Mouse (Mus musculus): ENCODE results near the gene Rap1b. TPM values are rescaled to one million over a fixed set of nuclear protein-coding genes. Genes with fewer than 3 reads are reported as not detected.

Gene Rap1b
- total RNA-seq, 2 experiments from 2014 or later = 92.3 to 127 TPM

DNA sequence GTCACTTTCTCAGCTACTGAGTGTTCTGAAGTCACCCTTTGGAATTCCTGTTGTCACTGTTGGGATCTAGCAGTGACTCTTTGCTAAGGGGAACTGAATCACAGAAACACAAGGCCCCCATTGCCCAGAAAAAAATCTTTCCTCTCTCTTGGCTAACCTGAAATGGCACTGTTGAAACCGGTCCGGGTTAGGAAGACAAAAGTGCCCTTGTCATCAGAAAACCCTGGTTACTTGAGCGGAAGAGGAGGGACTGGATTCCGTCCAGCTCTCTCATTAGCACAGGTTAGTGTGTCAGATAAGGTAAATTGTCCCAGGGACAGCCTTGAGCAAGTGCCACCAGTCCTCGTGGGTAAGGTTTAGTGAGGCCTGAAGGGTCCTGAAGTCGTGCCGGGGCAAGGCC lies 14.5 kb upstream of the Rap1b start:
- peak; percentile 5 for ATAC-seq (replicated peaks; ENCODE audit: poor library complexity, severe bottlenecking)

DNA sequence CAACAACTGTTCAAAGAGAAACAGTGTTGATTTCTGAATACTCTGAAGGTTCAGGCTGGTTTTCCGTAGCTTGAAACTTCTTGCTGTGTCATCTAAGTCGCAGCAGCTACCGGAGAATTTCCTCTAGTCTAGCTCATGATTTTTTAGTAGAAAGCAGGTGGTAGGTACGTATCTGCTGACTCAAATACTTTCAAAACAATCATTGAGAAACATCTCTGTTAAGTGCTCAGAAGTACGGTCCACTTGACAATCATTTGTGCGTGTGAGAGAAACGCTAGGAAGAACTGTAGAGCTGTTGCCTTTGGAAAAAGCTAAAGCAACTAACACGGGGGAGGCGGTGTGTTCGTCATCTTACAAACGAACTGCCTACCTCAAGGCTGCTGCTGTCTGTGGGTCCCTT lies 14.0 kb upstream of the Rap1b start:
- ATAC-seq (replicated peaks; ENCODE audit: poor library complexity, severe bottlenecking) = no peak

DNA sequence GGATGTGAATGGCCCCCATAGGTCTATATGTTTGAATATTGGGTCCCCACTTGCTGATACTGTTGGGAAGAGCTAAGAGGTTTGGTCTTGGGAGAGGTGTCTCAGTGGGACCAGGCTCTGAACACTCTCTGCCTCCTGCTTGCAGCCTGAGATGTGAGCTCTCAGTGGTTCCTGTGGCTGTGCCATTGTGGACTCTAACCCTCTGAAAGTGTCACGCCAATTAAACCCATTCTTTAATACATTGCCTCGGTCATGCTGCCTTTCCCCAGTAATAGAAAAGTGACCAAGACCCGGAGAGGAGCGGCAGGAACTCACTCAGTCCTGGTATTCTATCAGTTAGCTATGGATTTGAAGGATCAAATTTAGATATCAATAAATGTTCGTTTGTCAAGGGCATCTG lies 12.4 kb upstream of the Rap1b start:
- no peak for ATAC-seq (replicated peaks; ENCODE audit: poor library complexity, severe bottlenecking)

DNA sequence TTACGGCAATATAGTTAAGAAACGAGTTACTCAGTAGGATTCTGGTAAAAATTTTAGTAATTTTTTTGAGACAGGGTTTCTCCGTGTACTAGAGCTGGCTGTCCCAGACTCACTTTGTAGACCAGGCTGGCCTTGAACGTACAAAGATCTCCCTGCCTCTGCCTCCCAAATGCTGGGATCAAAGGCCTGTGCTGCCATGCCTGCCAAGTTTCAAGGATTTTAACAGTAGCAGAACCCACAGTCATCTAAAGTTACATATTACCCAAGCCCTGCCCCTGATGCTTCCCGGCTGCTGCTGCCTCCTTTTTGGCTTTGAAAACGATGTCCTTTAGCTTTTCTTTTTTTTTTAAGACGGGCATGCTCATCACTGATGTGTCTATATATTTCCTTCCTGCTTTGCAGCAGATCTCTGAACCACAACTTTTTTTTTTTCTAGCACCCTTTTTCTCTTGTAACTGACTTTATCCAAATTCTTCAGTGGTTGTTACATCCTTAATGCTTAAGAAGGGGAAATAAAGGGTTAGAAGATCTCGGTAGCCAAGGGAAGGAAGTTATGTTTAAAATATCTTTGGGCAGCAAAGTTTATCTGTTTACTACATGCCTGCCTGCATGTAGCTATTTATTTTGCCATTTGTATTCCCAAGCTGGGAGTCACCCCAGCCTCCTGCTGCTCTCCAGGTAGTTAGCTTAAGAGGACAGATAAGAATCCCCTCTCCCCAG lies 10.3 kb upstream of the Rap1b start:
- peak; percentile 40 for ATAC-seq (replicated peaks; ENCODE audit: poor library complexity, severe bottlenecking)

DNA sequence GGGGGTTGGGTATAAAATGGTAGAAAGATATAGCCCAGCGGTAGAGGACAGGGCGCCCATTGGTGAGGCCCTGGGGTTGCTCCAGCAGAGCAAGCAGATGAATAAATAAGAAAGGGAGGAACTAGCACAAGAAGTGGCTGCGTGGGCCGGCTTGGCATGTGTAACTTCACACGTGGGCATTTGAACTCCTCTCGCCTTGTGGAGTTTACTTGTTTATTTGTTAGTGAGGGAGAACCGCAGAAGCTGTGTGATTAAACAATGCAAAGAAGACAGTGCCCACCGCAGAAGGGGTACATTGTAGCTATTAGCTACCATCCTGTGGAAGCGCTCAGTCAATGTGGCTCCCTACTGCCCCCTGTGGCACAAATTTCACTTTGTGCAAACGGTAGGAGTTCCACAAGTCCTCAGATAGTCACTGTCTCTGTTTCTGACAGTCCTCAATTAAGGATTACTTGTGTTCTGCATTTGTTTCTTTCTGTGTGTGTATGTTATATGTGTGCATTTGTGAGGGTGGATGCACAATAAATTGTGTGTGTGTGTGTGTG lies 6.9 kb upstream of the Rap1b start:
- no peak for ATAC-seq (replicated peaks; ENCODE audit: poor library complexity, severe bottlenecking)

DNA sequence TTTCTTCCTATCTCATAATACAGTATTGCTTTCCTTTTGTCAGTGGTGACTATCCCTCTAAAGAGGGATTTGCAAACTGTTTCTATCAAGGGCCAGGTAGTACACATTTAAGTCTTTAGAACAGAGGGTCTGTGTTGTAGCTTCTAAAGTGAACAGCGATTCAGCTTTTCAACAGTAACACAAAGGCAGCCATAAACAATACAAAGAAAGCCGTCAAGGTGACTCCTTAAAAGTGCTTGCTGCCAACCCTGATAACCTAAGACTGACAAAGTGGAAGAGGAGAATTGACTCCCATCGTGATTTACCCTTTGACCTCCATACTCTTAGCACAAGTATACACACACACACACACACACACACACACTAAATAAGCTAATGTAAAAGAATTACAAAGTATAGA lies 3.1 kb upstream of the Rap1b start:
- no peak for ATAC-seq (replicated peaks; ENCODE audit: poor library complexity, severe bottlenecking)

DNA sequence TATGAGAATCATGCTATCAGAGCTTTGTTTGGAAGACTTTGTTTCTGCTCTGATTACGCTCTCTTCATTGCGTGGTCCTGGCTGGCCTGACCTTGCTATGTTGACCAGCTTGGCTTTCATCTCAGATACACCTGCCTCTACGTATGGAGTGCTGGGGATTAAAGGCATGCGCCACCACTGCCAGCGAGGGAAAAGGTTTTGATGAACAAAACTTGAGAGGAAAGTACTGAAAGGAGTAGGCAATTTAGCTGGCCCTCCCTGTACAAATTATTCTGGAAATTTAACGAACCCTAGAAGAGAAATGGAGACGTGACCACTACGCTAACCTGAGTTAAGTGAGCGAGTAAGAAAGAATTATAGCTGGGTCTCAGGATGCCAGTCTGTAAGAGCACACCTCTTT lies 961 bp upstream of the Rap1b start:
- ATAC-seq (replicated peaks; ENCODE audit: poor library complexity, severe bottlenecking) = no peak

DNA sequence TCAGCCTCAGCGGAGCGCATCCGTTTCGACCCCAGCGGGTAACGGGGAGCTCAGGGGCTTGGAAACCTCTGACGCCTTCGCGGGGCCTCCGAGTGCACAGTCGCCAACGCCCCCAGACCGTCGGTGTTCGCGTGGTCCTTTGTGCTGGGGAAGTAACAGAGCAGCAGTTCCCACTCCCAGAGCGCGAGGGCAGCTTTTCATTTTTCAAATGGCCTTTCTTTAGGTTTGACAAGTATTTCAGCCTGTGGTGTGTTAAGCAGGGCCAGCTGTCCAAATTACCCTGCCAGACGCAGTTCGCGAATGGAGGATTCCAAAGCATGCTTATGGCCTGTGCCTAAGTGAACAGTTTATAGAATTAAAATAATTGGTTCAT lies 411 bp upstream of the Rap1b start:
- ATAC-seq (replicated peaks; ENCODE audit: poor library complexity, severe bottlenecking) = no peak

DNA sequence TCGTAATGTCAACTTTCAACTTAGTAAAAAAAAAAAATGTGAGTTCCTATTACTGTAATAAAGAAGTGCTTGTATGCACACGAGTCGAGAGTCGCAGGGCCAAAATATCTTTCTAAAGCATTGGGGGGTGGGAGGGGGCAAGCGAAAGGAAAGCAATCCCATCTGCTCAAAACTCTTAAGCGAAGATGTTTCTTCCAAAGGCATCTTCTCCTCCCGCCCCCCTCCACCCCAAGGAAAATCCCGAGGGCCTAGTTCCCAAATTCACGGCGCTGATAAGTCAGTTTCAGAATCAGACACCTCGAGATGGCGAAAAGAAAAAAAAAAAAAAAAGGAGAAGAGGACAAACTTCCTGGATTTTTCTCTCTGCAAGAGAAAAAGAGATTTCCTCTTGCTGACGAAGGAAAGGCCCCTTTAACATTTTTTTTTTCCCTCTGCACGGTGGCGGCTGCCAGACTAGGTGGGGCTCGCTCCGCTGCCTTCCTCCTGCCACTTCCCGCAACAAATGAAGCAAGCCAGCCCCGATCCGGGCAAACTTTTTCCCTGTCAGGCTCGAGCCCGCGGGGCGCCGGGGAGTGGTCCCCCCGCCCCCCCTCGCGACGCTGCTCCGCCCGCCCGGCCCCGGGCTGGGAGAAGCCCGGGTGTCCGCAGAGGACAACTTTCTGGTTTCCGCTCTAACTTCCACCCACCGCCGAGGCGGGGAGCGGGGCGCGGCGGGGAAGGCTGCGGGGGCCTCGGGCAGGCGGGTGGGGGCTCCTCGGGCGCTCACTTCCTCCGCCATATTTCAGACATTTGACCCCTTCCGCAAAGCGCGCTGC lies 846 bp downstream of the Rap1b start:
- ATAC-seq (replicated peaks; ENCODE audit: poor library complexity, severe bottlenecking) = peak; percentile 46

DNA sequence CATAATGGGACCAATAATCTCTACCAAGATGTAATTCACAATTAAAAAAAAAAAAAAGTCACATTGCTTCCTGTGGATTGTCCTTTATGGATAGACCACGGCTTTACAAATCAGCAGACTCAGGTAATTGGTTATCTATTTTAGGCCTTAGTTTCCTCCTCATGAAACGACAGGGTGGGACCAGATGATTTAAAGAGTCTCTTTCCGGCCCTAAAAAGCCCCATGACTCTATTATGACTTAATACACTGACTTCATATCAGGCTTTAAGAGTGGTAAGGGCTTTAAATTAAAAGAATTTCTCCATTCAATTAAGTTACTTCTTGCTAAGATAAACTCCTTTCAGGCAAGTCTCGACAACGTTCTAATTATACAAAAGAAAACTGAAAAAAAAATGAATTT lies 1.6 kb downstream of the Rap1b start:
- no peak for ATAC-seq (replicated peaks; ENCODE audit: poor library complexity, severe bottlenecking)

DNA sequence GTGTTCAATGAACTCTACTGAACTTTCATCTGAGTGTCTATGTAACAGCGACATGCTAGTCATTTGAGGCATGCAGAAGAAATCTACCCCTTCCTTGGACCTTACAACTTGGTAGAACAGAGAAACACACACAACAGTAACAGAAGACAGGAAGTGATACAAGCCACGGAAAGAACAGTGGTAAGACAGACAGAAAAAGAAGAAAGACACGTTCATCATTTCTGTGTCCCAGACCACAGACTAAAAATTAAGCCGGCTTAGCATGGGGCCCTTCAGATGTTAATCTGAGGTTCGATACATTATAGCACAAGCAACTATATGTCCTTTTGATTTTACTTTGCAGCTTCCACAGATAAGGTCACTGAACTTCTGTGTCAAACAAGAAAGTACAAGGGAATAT lies 2.1 kb downstream of the Rap1b start:
- no peak for ATAC-seq (replicated peaks; ENCODE audit: poor library complexity, severe bottlenecking)

DNA sequence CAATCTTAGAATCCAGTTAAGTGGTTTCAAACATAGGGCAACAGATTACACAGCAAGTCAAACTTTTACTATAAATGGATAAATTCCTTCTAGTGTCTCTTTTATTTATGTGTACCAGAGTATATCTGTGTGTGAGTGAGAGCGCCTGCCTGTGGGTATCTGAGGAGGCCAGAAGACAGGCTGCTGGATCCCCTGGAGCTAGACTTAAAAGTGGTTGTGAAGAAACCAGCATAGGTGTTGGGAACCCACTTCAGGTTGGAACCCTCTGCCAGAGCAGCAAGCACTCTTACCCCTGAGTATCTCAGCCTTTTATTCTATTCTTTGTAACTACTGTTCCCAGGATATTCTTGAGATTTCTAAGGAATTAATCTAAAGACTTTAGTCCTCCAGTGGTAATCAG lies 4.1 kb downstream of the Rap1b start:
- ATAC-seq (replicated peaks; ENCODE audit: poor library complexity, severe bottlenecking) = no peak

DNA sequence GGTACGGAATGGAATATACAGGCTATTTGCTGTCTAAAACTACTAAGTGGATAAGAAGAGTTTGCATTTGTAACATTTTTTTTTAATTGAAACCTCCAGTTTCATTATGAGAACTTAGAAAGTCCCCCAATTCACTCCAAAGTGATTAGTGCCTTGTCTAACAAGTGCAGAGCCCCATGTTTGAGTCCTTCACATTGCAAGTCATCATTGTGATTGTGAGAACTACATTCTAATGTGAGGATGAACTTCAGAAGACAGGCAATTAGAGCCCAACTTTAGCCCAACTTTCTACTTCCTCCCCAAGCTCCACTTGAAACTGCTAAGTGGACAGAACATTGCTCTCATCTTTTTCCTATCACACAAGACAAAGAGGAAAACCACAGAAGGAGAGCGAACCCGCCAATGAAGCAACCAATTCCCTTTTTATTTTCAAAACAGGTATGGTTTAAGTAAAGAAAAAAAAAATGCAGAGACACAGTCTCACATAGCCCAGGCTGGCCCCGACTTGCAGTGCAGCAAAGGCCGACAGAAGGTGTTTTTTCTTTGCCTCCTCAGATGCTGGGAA lies 5.3 kb downstream of the Rap1b start:
- peak; percentile 26 for ATAC-seq (replicated peaks; ENCODE audit: poor library complexity, severe bottlenecking)

DNA sequence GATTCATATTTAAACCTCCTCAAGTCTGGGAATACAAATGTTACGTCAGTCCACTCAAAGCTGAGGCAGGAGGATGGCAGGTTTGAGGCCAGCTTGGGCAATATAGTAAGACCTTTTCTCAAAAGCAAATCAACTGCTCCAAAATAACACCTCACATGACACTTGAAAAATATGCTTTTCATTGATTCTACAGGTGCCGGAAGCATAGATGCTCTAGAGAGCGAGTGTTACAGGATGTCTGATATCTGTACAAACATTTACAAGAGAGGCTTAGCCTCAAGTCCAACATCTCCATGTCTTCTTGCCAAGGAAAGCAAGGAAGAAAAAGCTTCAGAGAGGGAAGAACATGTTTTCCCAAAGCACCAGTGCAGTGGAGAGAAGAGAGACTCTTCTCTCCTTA lies 6.1 kb downstream of the Rap1b start:
- no peak for ATAC-seq (replicated peaks; ENCODE audit: poor library complexity, severe bottlenecking)

DNA sequence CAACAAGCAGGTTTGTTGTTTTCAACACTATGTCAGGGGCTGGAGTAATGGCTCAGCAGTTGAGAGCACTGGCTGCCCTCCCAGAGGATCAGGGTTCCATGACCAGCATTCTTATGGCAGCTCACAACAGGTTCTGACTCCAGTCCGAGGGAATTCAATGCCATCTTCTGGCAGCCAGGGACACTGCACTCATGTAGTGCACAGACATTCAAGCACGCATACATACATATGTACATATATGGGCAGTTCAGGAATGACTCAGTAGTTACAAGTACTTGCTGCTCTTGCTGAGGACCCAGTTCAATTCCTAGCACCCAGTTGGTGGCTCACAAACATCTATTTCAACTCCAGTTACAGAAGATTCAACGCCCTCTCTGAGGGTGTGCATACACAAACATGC lies 6.9 kb downstream of the Rap1b start:
- peak; percentile 25; the same call in 1 of the 2 replicates for ATAC-seq (replicated peaks; ENCODE audit: poor library complexity, severe bottlenecking)

DNA sequence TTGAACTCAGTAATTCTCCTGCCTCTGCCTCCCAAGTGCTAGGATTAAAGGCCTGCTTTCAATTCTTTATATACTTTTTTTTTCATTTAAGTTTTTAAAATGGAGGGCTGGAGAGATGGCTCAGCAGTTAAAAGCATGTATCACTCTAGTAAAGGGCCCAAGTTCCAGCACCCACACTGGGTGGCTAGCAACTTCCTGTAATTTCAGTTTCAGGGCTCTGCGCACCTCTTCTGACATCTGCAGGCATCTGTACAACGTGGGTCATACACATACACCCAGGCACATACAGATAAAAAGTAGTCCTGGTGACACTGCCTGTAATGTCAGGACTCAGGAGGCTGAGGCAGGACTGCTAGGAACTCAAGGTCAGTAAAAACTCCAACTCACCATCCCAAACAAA lies 9.5 kb downstream of the Rap1b start:
- ATAC-seq (replicated peaks; ENCODE audit: poor library complexity, severe bottlenecking) = peak; percentile 74

DNA sequence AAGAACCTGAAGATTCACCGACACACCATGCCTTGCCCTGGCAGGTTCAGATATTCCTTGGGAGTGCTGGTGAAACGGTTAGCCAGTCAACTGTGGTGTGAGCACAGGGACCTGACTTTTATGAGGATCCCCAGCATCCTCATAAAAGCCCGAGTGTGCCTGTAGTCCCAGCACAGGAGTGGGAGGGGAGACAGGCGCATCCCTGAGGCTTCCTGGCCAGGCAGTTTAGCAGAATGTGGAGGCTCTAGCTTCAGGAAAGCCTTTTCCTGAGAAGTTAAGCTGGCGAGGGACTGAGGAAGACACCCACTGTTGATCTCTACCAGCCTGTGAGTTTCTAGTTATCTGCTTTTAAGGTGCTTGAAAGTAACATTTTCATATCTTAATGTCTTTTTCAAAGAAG lies 10.4 kb downstream of the Rap1b start:
- ATAC-seq (replicated peaks; ENCODE audit: poor library complexity, severe bottlenecking) = no peak

DNA sequence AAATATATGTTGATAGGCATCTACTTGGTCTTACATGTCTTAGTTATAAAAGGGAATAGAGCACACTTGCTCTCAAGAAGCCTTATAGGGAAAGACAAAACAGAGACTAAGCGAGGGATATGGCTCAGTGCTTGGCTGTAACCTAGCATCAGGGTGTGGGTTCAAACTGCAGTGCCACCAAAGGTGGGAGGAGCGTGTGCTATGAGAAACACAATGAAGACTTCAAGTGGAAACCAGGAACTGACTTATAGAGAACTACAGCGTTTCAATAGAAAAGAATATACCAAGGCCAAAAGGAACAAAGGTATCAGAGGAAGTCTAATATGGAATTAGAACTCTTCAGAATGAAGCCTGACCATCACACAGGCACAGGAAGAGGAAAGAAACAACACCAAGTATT lies 15.0 kb downstream of the Rap1b start:
- ATAC-seq (replicated peaks; ENCODE audit: poor library complexity, severe bottlenecking) = peak; percentile 12; the same call in 1 of the 2 replicates

DNA sequence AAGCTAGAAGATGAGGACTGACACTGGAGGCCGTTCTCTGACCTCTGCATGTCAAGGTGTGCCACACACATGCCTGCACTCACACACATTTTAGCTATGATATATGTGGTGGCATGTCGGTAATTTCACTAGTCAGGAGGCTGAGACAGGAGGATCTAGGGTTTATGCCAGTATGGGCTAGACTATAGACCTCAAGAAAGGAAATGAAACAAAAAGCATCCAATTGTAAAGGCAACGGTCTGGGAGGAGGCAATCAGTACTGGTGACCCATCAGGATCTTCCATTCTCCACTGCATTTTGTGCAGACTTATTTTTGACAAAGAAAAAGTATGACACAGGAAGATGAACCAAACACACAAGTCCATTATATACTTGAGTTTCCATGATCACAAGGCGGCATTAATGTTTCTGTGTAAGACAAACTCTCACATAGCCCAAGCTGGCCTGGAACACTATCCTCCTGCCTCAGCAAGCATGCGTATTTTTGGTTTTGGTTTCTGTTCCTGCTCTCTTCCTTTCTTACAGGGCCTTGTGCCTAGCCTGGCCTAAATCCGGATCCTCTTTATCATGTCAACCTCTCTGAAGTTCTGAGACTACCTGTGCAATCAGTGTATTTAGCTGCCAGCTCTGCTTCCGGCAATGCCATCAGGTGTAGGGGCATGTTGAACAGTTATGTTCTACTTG lies 16.2 kb downstream of the Rap1b start:
- peak; percentile 60 for ATAC-seq (replicated peaks; ENCODE audit: poor library complexity, severe bottlenecking)

DNA sequence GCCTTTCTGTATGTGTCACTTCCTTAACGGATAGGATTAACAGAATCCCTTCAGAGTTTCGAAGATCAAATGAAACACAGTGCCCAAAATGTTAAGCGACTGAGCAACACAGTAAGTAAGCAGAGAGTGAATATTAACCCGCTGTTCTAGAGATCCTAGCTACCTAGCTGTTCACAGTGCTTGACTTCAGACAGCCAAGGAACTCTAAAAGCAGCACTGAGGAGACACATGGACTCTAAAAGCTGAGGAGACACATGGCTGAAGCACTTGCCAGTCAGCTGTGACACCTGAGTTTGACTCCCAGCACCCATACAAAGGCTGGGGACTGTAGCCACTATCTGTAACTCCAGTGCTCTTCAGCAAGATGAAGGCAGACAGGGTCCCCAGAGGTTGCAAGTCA lies 16.8 kb downstream of the Rap1b start:
- no peak for ATAC-seq (replicated peaks; ENCODE audit: poor library complexity, severe bottlenecking)

DNA sequence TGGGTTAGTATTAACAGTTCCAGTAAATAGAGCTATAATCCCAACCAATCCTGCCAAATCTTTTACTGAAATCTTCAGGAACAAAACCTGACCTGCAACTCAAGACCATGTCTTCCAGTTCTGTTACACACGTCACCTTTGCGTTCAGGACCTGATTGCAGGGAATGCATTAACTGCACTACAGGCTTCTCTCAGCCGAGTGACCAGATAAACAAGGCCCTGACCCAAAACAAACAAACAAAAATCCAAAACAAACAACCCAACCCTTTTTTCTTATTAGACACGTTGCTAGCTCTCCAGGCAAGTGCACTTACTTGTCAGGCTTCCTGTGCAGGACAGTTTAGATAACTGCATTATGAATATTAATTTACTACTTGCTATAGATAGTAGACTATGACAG lies 17.3 kb downstream of the Rap1b start:
- no peak for ATAC-seq (replicated peaks; ENCODE audit: poor library complexity, severe bottlenecking)
